Mouse (Mus musculus): ENCODE data around the gene Krtdap.
"Not testable (repeated sequence)": the region's sequence is repeated elsewhere in the genome, so short reads cannot be mapped to it uniquely, and the experiment has no call there.

The Krtdap gene

DNA sequence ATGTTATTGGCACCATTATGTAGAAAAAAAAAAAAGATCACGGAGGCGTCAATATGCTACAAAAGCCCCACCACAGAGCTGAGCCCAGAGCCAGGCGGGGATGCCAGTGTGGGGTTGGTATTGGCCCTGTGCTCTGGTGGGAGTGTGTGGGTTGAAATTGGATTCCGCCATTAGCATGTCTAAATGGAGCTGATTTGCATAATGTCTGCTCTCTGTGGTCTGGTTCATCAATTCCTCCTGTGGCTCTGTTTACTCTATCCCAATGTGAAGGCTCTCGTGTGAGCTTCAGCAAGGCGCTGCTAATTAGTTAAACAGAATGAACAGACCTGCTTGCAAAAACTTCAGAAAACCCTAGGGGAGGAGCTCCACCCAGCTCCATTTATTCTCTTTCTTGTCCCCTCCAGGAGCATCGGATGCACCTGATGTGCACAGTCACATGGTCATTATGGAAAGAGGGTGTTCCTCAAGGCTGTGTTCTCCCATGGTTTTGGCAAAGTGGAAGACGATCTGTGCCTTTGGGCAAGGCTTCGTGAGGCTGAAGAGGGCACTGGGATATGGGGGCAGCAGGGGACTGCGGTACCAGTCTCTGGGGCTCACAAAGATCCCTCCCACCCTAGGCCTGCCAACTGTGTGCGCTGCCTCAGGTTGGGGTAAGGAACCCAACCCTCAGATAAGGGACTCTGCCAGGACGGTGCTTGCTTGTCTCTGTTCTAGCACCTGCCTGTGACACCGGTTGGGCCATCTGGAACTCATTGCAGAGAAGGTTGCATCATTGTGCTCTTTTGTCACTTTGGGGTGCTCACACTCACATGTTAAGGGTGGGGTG lies 1.8 kb upstream of the Krtdap start:
- DNase-seq (ENCODE audit: low read depth, low spot score), result no peak

DNA sequence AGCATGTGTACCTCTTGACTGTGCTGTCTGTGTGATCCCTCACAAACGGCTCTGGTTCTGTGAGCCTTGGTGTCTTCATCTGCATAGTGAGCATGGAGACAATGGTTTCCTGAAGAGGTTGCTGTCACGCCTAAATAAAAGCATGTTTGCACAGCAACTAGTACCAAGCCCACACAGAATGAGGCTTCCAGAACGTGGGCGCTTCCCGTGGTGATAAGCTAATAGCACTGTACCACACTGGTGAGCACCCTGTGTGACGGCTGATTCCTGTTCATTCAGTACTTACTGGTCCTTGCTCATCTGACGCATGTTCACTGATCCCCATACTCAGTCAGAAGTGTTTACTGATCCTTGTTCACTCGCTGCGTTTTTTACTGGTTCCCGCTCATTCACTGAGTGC lies 2.4 kb downstream of the Krtdap start:
- no peak for DNase-seq (ENCODE audit: low read depth, low spot score)

DNA sequence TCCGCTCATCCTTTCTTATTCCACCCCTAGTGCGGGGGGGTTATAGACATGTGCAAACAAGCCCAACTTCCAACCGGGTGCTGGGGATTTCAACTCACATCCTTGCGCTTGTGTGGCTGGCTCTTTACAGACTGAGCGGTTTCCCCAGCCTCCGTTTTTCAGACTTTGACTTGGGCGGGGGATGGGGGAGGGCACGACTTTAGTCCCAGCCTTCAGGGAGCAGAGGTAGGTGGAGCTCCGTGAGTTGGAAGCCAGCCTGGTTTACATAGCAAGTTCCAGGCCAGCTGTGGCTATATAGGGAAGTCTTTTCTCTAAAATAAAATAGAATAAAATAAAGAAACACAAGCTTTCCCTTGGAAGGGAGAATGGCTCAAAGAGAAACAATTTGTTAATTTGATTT lies 4.2 kb downstream of the Krtdap start:
- DNase-seq (ENCODE audit: low read depth, low spot score), result no peak

DNA sequence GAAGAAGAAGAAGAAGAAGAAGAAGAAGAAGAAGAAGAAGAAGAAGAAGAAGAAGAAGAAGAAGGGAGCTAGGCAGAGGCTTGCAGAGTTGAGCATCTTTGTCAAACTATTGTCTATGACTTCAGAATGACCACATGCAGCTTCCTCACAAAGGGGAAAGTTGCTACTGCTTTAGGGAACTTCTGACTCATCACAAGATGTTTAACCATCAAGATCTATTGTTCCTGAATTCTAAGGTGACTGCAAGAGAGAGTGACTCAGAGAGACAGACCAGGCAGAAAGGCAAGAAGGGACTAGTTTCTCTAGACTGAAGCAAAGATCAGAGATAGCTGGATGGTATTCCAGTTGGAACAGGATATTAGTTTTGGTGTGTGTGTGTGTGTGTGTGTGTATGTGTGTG lies 7.2 kb downstream of the Krtdap start:
- peak; percentile 13 for DNase-seq (ENCODE audit: low read depth, low spot score)

DNA sequence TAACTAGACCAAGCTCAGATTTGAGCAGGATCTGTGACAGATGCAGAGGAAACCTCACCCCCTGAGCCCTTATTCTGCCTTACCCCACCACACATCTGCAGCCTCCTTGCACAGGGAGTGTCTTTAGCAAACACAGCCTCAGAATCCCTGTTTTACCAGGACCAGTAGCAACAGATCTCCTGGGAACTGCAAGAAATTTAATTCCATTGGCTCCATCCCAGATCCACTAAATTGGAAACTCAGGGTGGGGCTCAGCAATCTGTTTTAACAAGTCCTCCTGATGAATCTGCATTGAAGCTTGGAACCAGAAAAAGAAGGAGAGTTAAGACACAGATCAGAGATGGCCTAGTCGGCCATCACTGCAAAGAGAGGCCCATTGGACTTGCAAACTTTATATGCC lies 9.1 kb downstream of the Krtdap start:
- no peak for DNase-seq (ENCODE audit: low read depth, low spot score)

DNA sequence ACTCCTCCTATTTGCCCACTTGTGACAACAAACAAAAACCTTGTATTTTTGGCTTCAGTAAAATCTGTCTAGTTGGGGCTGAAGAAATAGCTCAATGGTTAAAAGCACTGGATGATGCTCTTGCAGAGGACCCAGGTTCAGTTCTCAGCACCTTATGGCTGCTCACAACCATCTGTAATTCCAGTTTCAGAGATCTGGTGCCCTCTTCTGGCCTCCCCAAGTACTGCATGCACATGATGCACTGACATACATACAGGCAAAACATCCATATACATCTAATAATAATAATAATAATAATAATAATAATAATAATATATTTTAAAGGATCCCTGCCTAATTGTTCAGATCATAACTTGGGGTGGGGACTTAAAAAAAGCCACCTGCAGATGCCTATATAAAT lies 13.0 kb downstream of the Krtdap start:
- DNase-seq (ENCODE audit: low read depth, low spot score), result no peak

DNA sequence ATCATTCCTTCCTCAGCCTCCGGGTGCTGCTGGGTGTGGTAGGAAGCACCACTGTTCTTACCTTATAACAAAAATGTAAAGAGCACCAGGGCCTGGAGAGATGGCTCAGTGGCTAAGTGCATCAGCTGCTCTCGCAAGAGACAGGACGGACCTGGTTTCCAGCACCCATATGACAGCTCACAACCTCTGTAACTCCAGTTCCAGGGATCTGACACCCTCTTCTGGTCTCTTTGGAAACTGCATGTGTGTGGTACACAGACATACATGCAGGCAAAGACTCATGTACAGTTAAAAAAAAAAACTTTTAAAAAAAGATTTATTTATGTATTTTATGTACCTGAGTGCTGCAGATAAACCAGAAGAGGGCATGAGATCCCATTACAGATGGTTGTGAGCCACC lies 15.6 kb downstream of the Krtdap start:
- DNase-seq (ENCODE audit: low read depth, low spot score), result no peak

DNA sequence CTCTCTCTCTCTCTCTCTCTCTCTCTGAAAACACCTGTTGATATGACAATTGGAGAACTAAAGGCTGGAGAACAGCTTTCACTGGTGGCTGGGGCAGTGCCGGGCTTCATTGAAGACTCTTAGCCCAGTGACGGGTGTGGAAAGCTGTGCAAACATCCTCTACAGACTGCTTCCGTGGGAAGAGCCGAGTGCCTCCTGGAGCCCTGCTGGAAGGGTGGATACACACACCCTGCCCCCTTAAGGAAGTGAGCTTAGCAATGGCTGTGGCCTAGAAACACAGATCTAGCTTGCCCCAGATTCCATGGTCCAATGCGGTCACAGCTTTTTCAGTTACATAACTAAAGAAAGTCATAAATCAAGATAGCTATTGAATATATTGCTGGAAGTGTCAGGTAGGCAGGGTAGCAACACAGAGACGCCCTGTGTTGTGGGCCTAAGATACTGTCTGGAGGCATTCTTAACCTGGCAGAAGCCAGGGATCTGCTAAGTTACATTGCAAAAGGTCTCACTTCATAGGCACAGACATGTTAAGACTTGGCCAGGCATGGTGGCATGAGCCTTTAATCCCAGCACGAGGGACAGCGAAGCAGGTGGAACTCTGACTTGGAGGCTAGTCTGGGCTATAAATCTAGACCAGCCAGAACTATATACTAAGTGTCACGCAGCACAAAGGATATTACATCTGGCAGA lies 16.5 kb downstream of the Krtdap start:
- no peak for DNase-seq (ENCODE audit: low read depth, low spot score)

DNA sequence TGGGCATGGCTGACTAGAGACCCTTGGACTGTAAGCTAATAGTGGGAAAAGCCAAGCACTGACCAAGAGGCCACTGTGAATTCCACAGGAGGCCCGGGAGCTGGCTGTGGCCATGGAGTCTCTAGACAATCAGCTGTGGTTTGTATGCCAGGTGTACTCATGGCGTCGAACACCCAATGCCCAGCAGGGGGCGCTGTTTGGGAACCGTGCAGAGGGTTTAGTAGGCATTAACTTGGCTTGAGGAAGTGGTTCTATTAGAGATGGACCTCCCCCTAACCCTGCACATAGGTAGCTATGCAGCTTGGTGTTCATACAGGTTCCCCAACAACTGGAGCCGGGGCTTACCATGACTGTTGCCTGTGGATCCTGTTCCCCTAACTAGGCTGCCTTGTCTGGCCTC lies 18.2 kb downstream of the Krtdap start:
- DNase-seq (ENCODE audit: low read depth, low spot score), result peak; percentile 2

DNA sequence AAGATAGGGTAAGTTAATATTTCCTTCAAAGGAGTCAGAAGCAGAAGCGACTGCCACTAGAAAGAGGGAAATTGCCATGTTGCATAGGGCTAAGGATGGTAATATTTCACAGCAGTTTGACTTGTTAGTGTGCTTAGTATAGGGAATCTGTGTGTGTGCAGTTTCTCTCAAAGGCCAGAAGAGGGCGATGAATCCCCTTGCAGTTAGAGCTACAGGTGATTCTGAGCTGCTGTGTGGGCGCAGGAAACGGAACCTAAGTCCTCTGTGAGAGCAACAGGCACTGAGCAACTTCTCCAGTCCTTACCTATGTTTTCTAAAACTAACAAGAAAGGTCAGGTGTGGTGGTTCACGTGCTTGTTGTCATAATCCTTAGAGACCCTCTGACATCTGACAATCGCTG lies 22.6 kb downstream of the Krtdap start:
- DNase-seq (ENCODE audit: low read depth, low spot score), result no peak

DNA sequence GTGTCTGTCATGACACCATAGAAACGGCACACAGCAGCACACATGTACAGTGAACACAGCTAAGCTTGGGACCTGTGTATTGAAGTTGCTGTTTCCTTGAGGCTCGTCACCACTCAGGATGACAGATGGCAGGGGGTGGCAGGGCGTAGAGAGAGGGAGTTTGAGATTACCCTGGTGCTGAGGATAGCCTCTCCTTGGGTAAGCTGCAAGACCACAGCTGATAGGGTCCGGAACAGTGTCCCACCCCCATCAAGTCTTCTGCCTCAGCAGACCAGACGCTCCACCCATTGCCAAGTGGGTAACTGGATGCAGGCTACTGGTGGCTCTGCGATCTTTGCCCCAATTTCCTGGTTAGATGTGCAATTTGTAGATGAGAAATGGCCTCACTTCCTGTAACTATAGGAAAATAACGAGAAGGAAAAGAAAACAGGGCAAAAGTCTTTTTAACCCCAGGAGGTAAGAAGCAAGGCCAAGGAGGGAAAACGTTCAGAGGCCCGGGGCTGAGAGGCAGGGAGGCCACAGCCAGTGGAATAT lies 24.1 kb downstream of the Krtdap start:
- DNase-seq (ENCODE audit: low read depth, low spot score), result no peak

DNA sequence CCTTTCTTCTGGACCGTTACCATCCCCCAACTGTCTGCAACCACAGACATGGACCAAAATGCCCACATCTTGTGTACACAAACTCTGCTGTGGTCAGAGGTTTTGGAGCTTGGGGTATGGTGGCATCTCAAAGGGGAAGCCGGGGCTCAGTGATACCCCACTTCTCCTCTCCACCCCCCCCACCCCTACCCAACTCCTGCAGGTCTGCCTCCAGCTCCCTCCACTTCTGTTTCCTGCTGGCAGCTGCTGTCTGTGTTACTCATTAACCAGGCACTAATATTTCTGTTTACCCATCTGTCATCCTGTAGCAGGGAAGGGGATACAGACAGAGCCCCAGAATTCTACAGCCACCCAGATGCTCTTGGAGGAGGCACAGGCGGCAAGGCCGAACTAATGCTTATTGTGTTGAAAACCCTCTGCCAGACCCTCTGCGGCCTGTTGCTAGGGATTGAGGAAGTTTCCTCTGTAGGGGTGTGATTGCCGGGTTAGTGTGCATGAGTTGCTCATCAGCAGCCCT lies 24.7 kb downstream of the Krtdap start:
- no peak for DNase-seq (ENCODE audit: low read depth, low spot score)

DNA sequence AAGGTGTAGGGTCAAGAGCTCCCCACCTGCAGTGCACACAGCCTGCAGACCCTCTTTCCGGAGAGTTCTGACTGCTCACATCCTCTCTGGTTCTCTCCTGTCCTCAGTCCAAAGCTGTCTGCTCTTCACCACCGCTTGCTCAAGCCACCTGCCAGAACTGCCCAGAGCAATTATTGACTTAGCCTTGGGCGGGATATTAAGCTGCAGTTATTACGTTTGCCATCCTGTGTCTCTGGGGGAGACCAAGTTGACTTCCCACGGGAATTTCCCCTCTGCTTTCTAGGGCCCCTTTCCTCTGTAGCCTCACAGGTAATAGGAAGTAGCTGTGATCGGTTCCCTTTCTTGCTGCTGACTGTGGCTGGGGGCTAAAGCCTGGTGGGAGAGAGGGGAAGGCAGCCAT lies 32.4 kb downstream of the Krtdap start:
- no peak for DNase-seq (ENCODE audit: low read depth, low spot score)

DNA sequence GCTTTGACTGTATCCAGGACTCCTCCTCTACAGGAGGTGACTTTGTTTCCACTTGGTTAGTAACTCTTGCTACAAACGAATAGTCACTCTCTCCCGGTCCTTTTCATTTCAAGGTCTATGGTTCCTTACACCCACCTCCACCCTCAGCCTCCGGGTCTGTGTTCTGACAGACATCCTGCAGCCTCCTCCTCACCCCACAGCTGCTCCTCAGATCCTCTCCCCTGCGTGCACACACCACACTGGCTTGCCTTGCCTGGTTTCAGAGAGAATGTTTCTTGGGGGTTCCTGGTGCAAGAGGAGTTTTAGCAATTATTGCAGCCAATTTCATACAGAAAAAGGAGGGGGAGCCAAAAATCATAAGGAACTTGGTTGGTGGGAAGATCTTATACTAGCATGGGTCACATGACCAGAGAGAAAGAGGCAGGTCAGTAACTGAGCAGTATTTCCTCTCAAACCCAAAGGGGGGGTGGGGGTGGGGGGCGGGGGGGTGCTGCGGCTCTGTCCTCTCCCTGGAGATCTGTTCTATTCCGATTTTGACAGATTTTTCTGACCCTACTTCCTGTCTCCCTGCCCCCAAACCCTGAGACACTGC lies 33.3 kb downstream of the Krtdap start:
- DNase-seq (ENCODE audit: low read depth, low spot score), result no peak

DNA sequence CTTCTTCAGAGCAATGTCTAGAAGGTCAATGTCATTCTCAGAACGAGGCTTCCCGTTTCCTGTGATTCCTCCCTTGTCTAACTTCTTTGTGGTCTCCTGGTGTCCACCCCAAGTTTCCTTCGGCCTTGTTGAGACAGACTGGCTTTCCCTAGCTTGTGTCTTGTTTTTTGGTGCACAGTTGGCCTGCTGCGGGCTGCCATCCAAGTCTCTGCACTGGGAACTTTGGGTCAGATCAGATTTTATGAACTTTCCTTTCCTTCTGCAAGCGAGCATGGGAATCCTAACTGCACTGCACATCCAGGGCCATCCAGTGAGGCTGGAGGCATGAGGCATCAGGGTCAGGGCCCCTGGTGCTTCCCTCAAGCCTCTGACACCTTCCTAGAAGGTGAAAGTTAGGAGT lies 33.8 kb downstream of the Krtdap start:
- no peak for DNase-seq (ENCODE audit: low read depth, low spot score)

DNA sequence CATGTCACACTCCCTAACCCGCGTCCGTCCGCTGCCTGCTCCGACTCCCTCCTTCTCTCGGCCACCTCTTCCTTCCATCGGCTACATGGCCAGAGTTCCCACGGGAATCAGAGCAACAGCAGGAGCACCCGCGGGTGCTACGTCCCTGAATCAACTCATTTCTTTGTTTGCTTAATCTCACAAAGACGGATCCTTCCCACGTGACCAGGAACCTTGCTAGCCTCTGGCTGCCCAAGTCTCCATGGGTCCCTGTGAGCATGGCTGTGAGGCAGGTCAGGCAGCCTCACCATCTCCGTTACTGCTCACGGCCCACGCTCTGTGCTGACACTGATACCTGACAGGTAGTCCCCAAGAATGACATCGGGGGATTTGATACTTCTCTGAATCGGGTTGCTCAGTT lies 36.0 kb downstream of the Krtdap start, which contains the start of gene Ffar2:
TSS of gene Ffar2 (minus strand) at position 101 of the 400 bp plus-strand sequence.
- no peak for DNase-seq (ENCODE audit: low read depth, low spot score)

DNA sequence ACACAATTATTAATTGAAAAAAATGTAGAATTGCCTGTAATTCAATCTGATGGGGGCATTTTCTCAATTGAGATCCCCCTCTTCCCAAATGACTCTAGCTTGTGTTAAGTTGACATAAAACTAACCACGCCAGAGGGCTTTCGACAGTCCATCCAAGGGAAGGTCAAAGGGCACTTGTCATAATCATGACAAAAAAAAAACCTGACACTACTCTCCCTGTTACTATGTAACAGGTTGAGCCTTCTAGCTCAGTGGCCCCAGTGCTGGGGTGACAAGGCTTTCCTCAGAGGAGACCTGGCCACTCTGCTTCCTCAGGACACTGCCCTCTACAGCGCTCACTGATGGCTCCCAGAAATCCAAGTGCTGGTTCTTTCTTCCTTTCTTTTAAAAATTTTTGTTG lies 36.6 kb downstream of the Krtdap start:
- DNase-seq (ENCODE audit: low read depth, low spot score), result no peak

DNA sequence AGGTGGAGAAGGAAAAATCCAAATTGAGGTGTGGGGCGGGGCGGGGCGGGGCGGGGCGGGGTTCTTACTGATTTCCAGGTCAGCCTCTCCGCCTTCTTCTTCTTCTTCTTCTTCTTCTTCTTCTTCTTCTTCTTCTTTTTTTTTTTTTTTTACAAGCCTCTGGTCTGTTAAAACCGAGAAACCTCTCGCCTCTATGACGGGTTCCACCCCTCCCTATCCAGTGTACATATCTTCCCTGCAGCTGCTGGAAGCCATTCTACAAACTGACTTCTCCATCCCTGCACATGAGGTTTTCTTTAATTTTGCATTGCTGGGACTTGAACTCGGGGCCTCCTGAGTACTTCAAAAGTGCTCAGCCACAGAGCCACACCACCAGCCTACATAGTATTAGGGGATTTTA lies 39.0 kb downstream of the Krtdap start:
- no peak for DNase-seq (ENCODE audit: low read depth, low spot score)

DNA sequence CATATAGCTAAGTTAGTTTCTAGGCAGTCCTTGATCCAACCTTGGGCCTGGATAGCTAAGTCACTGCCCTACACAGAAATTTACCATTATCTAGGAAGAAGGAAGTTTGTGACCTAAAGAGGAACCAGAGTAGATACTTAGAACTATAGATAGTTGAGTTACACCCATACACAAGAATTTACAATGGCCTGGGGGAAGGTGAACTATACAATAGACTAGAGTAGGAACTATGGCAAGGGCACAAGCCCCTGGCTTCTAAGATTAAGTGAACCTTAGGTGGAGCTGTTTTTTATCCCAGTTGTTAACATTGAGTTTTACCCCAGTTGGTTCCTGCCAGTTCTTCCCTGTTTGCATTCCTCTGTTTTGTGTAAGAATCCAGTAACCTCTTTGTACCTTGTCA lies 41.2 kb downstream of the Krtdap start:
- not testable (repeated sequence) for DNase-seq (ENCODE audit: low read depth, low spot score)

DNA sequence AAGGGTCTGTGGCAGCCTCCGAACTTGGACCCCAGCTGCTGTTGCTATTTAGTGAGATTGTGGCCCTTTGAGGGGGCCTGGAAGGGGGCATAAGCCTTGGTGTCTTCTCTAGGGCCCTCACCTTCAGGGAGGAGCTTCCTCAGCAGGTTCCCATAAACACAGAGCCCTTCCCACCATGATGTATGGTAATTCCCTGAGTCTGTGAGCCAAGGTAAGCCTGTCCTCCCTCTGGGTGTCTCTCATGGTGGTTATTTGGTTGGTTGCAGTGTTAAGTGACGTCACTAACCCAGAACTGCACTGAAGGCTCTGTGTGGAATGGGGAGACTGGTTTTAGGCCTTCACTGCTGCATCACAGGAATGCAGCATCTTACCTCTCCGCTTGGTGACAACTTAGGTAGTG lies 41.7 kb downstream of the Krtdap start:
- no peak for DNase-seq (ENCODE audit: low read depth, low spot score)

DNA sequence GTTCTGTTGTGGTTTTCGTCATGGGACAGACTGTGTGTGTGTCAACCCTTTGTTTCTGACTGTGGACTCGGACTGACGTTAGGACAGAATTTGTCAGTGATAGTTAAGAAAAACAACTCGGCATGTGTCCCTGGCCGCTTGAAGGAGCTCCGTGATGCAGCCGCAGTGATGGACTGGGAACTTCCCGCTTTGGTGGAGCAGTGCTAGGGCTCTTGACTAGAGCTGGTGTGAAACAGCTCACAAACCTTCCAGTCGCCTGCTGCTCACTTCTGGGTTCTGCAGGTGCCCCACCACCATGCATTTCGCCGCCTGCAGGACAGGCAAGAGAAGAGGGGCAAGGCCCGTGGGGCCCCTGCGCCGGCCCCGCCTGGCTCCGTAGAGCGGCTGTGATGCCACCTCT lies 44.6 kb downstream of the Krtdap start:
- DNase-seq (ENCODE audit: low read depth, low spot score), result no peak

DNA sequence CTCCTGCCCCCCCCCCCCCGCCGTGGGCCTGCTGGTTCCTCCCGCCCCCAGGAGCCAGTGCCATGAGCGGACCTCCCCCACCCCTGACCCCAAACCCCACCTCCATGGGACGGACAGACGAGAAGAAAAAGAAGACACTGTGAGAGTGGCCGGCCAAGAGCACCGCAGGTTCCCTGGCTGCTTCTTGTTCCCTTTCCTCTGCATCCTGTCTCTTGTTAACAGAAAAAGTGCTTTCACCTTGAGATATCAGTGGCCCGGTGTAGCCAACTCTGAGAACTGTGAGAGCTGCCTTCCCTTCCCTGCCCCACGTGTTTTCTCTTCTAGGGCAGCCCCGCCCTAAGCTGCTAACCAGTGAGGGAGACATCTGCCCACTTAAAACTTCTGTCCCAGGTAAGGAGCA lies 45.0 kb downstream of the Krtdap start:
- not testable (repeated sequence) for DNase-seq (ENCODE audit: low read depth, low spot score)

Data from 3T3-L1 (cell line).